Comparison of ENCODE assay signal across 20 mouse cellular contexts in genomic region chr6:29751466-29752152, GRCm38 (mm10). TPM values are rescaled to one million over a fixed set of nuclear protein-coding genes. Genes with fewer than 3 reads are reported as not detected.
DNase-seq lines count a peak whose midpoint lies in the region; ATAC-seq and TF ChIP-seq lines count a peak whose summit lies in the region.
"Had no signal": no experiment of that assay in that cellular context is flagged by ENCODE, and none has a peak within 500 bp of the region (broad histone marks: within the 10 kb centered on the region; RNA-seq: fewer than 3 reads in every experiment).

No protein-coding gene starts in this region.

- TF ChIP-seq EP300 in lung, postnatal 0 days (IDR thresholded peaks at IDR 0.05) = no peak

- peaks cover 9% of the 10 kb centered on the region for H3K9me3 ChIP-seq in lung, embryonic 16.5 days (ENCODE audit: control insufficient read depth, low read length)
- H3K9me3 ChIP-seq in lung, postnatal 0 days (ENCODE audit: low read length) = peaks cover 8% of the 10 kb centered on the region

- H3K36me3 ChIP-seq in lung, embryonic 16.5 days (ENCODE audit: control insufficient read depth, insufficient read depth, low read length) = peaks cover 8% of the 10 kb centered on the region; the same call in 1 of the 2 replicates
- H3K36me3 ChIP-seq in lung, postnatal 0 days (ENCODE audit: insufficient read depth, low read length) = no peaks in the 10 kb centered on the region

- no peak for TF ChIP-seq POLR2A in embryonic fibroblast, embryonic 13.5 days (IDR thresholded peaks at IDR 0.05; ENCODE audit: low read depth, low read length)

- peak; percentile 56 to 81 for DNase-seq in layer of hippocampus, adult 2 months (ENCODE audit: low spot score in 2 of 2)
- no peak for DNase-seq in layer of hippocampus, postnatal 10 days (ENCODE audit: low spot score in 2 of 2)
- DNase-seq in lung, postnatal 0 days (ENCODE audit: low spot score) = no peak
- peak; percentile 26 for DNase-seq in right cerebral cortex, postnatal 25 days
- DNase-seq in retina, embryonic 14.5 days (ENCODE audit: low spot score) = no peak
- DNase-seq: adrenal gland, postnatal 10 days; cerebellum, adult 9-11 months; gastrocnemius, postnatal 36 days; kidney, adult 18-20 months; kidney, postnatal 14 days; lung, postnatal 10 days; thymus, postnatal 25 days had no signal

- H3K4me1 ChIP-seq in lung, embryonic 16.5 days (replicated peaks; ENCODE audit: control insufficient read depth, insufficient read depth, low read length) = peaks cover 3% of the 10 kb centered on the region; the same call in 1 of the 2 replicates
- H3K4me1 ChIP-seq in lung, postnatal 0 days (ENCODE audit: insufficient read depth, low read depth, low read length) = no peaks in the 10 kb centered on the region
- no peaks in the 10 kb centered on the region for H3K4me1 ChIP-seq in embryonic fibroblast, embryonic 13.5 days (ENCODE audit: control insufficient read depth, insufficient read depth, low read length)
- H3K4me1 ChIP-seq: heart, embryonic 10.5 days; hindbrain, embryonic 10.5 days; limb, embryonic 13.5 days; midbrain, embryonic 13.5 days had no signal

- H3K27ac ChIP-seq in layer of hippocampus, adult 2 months = peak overlapping the region; percentile 85
- H3K27ac ChIP-seq in lung, embryonic 16.5 days (ENCODE audit: low read length) = no peak overlapping the region
- H3K27ac ChIP-seq in lung, postnatal 0 days (ENCODE audit: low read length) = no peak overlapping the region
- peak overlapping the region; percentile 30; the same call in 1 of the 2 replicates for H3K27ac ChIP-seq in embryonic fibroblast, embryonic 13.5 days (ENCODE audit: insufficient read depth, low read length)
- H3K27ac ChIP-seq: embryonic facial prominence, embryonic 15.5 days; heart, embryonic 10.5 days; hindbrain, embryonic 10.5 days; limb, embryonic 13.5 days; liver, embryonic 14.5 days; midbrain, embryonic 13.5 days had no signal

- no peaks in the 10 kb centered on the region for H3K27me3 ChIP-seq in lung, embryonic 16.5 days (ENCODE audit: control insufficient read depth, insufficient read depth, low read depth, low read length)
- H3K27me3 ChIP-seq in lung, postnatal 0 days (replicated peaks; ENCODE audit: insufficient read depth, low read length) = no peaks in the 10 kb centered on the region
- H3K27me3 ChIP-seq: embryonic facial prominence, embryonic 15.5 days; limb, embryonic 13.5 days; midbrain, embryonic 13.5 days had no signal

- TF ChIP-seq CTCF in layer of hippocampus, adult 2 months (conservative IDR thresholded peaks at IDR 0.05) = no peak
- no peak for TF ChIP-seq CTCF in lung, postnatal 0 days (IDR thresholded peaks at IDR 0.05)
- no peak for TF ChIP-seq CTCF in embryonic fibroblast, embryonic 13.5 days (IDR thresholded peaks at IDR 0.05; ENCODE audit: borderline replicate concordance, insufficient read depth, low read length)

- H3K4me2 ChIP-seq in lung, embryonic 16.5 days (ENCODE audit: low read depth, low read length) = no peak overlapping the region
- H3K4me2 ChIP-seq in lung, postnatal 0 days (replicated peaks; ENCODE audit: low read depth, low read length) = no peak overlapping the region
- H3K4me2 ChIP-seq: embryonic facial prominence, embryonic 15.5 days; limb, embryonic 13.5 days; midbrain, embryonic 13.5 days had no signal

- no peak overlapping the region for H3K9ac ChIP-seq in lung, embryonic 16.5 days (ENCODE audit: low read length)
- no peak overlapping the region for H3K9ac ChIP-seq in lung, postnatal 0 days (replicated peaks; ENCODE audit: low read depth)
- H3K9ac ChIP-seq: embryonic facial prominence, embryonic 15.5 days; limb, embryonic 13.5 days; liver, embryonic 14.5 days; midbrain, embryonic 13.5 days had no signal

- ATAC-seq in lung, embryonic 16.5 days (ENCODE audit: low read depth) = peak; percentile 35; the same call in 1 of the 2 replicates
- ATAC-seq in lung, postnatal 0 days = no peak
- ATAC-seq: midbrain, embryonic 13.5 days had no signal

- WGBS in lung, embryonic 16.5 days = 81% methylated on average over 3 of the region's 3 CpGs
- 82% methylated on average over 3 of the region's 3 CpGs for WGBS in lung, postnatal 0 days

- H3K4me3 ChIP-seq in layer of hippocampus, adult 2 months = no peak overlapping the region
- no peak overlapping the region for H3K4me3 ChIP-seq in lung, embryonic 16.5 days (ENCODE audit: low read length)
- no peak overlapping the region for H3K4me3 ChIP-seq in lung, postnatal 0 days (ENCODE audit: low read depth, low read length)
- H3K4me3 ChIP-seq in embryonic fibroblast, embryonic 13.5 days (ENCODE audit: insufficient read depth, low read length) = no peak overlapping the region
- H3K4me3 ChIP-seq: embryonic facial prominence, embryonic 15.5 days; heart, embryonic 10.5 days; hindbrain, embryonic 10.5 days; limb, embryonic 13.5 days; midbrain, embryonic 13.5 days had no signal

RNA-seq across cellular contexts. Expression of gene Ahcyl2, which starts 16.2 kb away (rescaled TPM):
- total RNA-seq in layer of hippocampus, adult 2 months (2021) = 100 to 1,000 TPM; 237 to 264 TPM
- total RNA-seq in layer of hippocampus, postnatal 10 days (2021) = 100 to 1,000 TPM in 1 of 2 experiments, 10 to 100 TPM in 1; 94.4 to 121 TPM
- 7.9 and 8.7 TPM in 2 replicates for polyA plus RNA-seq in lung, embryonic 16.5 days (2015; fragmentation: Nextera tagmentation; extraction: Ambion mirVana)
- 11.8 and 17.1 TPM in 2 replicates for polyA plus RNA-seq in lung, postnatal 0 days (2015; fragmentation: Nextera tagmentation; extraction: Ambion mirVana)
- 19.8 and 24.0 TPM in 2 replicates for polyA plus RNA-seq in embryonic fibroblast, embryonic 13.5 days (2011; ENCODE audit: insufficient read length, low read depth, missing spikeins)

RNA-seq across cellular contexts. Expression of gene Smo, which starts 16.3 kb away (rescaled TPM):
- 10 to 100 TPM; 16.5 to 18.5 TPM for total RNA-seq in layer of hippocampus, adult 2 months (2021)
- 10 to 100 TPM; 14.2 to 16.0 TPM for total RNA-seq in layer of hippocampus, postnatal 10 days (2021)
- 29.2 and 29.6 TPM in 2 replicates for polyA plus RNA-seq in lung, embryonic 16.5 days (2015; fragmentation: Nextera tagmentation; extraction: Ambion mirVana)
- polyA plus RNA-seq in lung, postnatal 0 days (2015; fragmentation: Nextera tagmentation; extraction: Ambion mirVana) = 8.8 and 10.9 TPM in 2 replicates
- 53.4 and 66.1 TPM in 2 replicates for polyA plus RNA-seq in embryonic fibroblast, embryonic 13.5 days (2011; ENCODE audit: insufficient read length, low read depth, missing spikeins)

RNA-seq across cellular contexts. Expression of gene Tspan33, which starts 57.6 kb away (rescaled TPM):
- total RNA-seq in layer of hippocampus, adult 2 months (2021) = 10 to 100 TPM; 31.7 to 34.8 TPM
- total RNA-seq in layer of hippocampus, postnatal 10 days (2021) = 10 to 100 TPM; 22.0 to 23.0 TPM
- 3.5 and 3.6 TPM in 2 replicates for polyA plus RNA-seq in lung, embryonic 16.5 days (2015; fragmentation: Nextera tagmentation; extraction: Ambion mirVana)
- polyA plus RNA-seq in lung, postnatal 0 days (2015; fragmentation: Nextera tagmentation; extraction: Ambion mirVana) = 3.9 and 4.0 TPM in 2 replicates
- polyA plus RNA-seq in embryonic fibroblast, embryonic 13.5 days (2011; ENCODE audit: insufficient read length, low read depth, missing spikeins) = 0.40 and 1.1 TPM in 2 replicates

Comparison
In these comparisons a context has a peak if more than half of its experiments do, and no peak if none do; other contexts are left out.
1. DNase-seq: peak in layer of hippocampus, adult 2 months (2 of 2) and right cerebral cortex, postnatal 25 days (single experiment); none in layer of hippocampus, postnatal 10 days (0 of 2), lung, postnatal 0 days (single experiment) and retina, embryonic 14.5 days (single experiment).
2. H3K27ac ChIP-seq: peak in layer of hippocampus, adult 2 months (single experiment) and embryonic fibroblast, embryonic 13.5 days (single experiment); none in lung, embryonic 16.5 days (single experiment) and lung, postnatal 0 days (single experiment).